Mouse (Mus musculus) liver, adult (tissue): ENCODE data around the gene Lats1.

Source experiments
- GATA4 ChIP-seq: IDR thresholded peaks from 2 replicates; pipeline ENCODE4 v1.6.1; 2014; ENCODE audit warnings: mild to moderate bottlenecking, low read length; ENCODE audit not compliant: insufficient replicate concordance

Gene Lats1

GRCm38 (mm10) chr10:7680731-7681301 lies at the start of gene Lats1, which contains the start of gene Pcmt1:
Gene Lats1, plus strand, starts transcription at chr10:7681214.
Gene Pcmt1, minus strand, starts transcription at chr10:7681136.
- TF ChIP-seq GATA4: peak; percentile 28; the same call in 1 of the 2 replicates

- TF ChIP-seq GATA4: no peak
Observed at GRCm38 (mm10) chr10:7640366-7640765, 40.6 kb upstream of the Lats1 start.

- no peak for TF ChIP-seq GATA4
Observed at GRCm38 (mm10) chr10:7645911-7646310, 35.1 kb upstream of the Lats1 start.

GRCm38 (mm10) chr10:7649059-7649458 lies 32.0 kb upstream of the Lats1 start:
- TF ChIP-seq GATA4: no peak

- TF ChIP-seq GATA4: no peak
Observed at GRCm38 (mm10) chr10:7651057-7651456, 30.0 kb upstream of the Lats1 start.

- TF ChIP-seq GATA4: no peak
Observed at GRCm38 (mm10) chr10:7662471-7663141, 18.4 kb upstream of the Lats1 start.

- TF ChIP-seq GATA4: no peak
Observed at GRCm38 (mm10) chr10:7663159-7664026, 17.6 kb upstream of the Lats1 start.

GRCm38 (mm10) chr10:7664027-7664526 lies 16.9 kb upstream of the Lats1 start:
- TF ChIP-seq GATA4: no peak

- no peak for TF ChIP-seq GATA4
Observed at GRCm38 (mm10) chr10:7664889-7665288, 16.1 kb upstream of the Lats1 start.

- no peak for TF ChIP-seq GATA4
Observed at GRCm38 (mm10) chr10:7667342-7667802, 13.6 kb upstream of the Lats1 start, which contains the start of gene Nup43. Gene Nup43, plus strand, starts transcription at chr10:7667503.

GRCm38 (mm10) chr10:7673673-7674072 lies 7.3 kb upstream of the Lats1 start:
- TF ChIP-seq GATA4: no peak

GRCm38 (mm10) chr10:7681343-7682025 lies 470 bp downstream of the Lats1 start:
- no peak for TF ChIP-seq GATA4

GRCm38 (mm10) chr10:7682249-7682648 lies 1.2 kb downstream of the Lats1 start:
- TF ChIP-seq GATA4: no peak

GRCm38 (mm10) chr10:7686902-7687301 lies 5.9 kb downstream of the Lats1 start:
- no peak for TF ChIP-seq GATA4

- TF ChIP-seq GATA4: no peak
Observed at GRCm38 (mm10) chr10:7695286-7695685, 14.3 kb downstream of the Lats1 start.
